Comparison of ENCODE assay signal across 8 mouse cellular contexts in the genomic region with DNA sequence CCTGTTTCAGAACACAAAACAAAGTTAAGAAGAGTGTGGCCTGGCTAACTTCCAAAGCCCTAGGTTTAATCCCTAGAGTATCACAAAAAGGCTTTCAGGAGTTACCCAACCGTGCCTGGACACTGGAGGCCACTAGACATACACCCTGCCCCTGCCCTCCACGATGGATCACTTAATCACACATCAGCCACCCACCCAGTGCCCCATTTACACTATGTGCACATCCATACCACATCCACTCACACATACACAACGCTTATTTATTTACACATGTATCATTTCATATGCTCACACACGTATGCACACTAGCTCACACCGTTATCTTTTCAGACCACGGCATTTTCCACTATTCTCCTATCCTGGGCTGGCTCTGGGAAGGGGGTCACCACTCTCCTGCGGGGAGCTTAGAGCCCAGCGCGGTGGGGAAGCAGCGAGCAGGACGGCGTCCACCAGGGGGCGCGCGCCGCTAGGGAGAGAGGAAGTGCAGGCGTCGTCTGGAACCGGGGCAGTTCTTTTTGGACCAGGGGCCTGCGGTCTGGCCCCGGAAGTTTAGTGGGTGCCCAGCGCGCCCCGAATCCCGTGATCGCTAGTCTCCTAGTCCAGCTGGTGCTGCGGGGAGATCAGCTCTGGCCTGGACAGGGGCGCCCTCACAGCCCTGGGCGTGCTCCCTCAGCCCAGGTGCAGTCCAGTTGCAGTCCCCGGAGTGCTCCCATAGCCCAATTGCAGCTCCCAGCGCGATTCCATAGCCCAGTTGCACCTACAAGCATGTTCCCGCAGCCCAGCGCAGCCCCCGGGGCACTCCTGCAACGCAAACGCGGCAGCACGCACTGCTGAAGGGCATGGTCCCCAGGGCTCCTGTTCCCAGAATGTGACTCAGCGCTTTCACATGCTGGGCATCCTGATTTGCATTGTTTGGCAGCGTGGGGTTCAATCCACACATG. TPM values are rescaled to one million over a fixed set of nuclear protein-coding genes. Genes with fewer than 3 reads are reported as not detected.
A peak's percentile ranks its signal among the peaks of the same experiment; 100 is the strongest.
DNase-seq lines count a peak whose midpoint lies in the region; ATAC-seq and TF ChIP-seq lines count a peak whose summit lies in the region.

No protein-coding gene starts in this region.

- H3K9me3 ChIP-seq in E14TG2a.4 (ENCODE audit: low read length): no peaks in the 10 kb centered on the region
- no peaks in the 10 kb centered on the region for H3K9me3 ChIP-seq in forebrain, embryonic 12.5 days
- no peaks in the 10 kb centered on the region for H3K9me3 ChIP-seq in liver, postnatal 0 days (ENCODE audit: low read length)
- no peaks in the 10 kb centered on the region for H3K9me3 ChIP-seq in neural tube, embryonic 13.5 days

- H3K4me3 ChIP-seq in E14TG2a.4 (replicated peaks; ENCODE audit: low read length): peak overlapping the region; percentile 74
- peak overlapping the region; percentile 38 for H3K4me3 ChIP-seq in forebrain, embryonic 12.5 days (replicated peaks)
- peak overlapping the region; percentile 50 for H3K4me3 ChIP-seq in liver, postnatal 0 days (ENCODE audit: low read depth, low read length)
- peak overlapping the region; percentile 39 for H3K4me3 ChIP-seq in neural tube, embryonic 13.5 days
- peak overlapping the region; percentile 47 for H3K4me3 ChIP-seq in testis, adult 2 months (ENCODE audit: control insufficient read depth, low read depth, low read length)

- DNase-seq in c-Kit-positive CD71-positive TER-119-positive erythroid progenitor cells, embryonic 14.5 days (ENCODE audit: low spot score): peak; percentile 71
- peak; percentile 93 to 97 for DNase-seq in heart, postnatal 14 days
- DNase-seq in kidney, postnatal 4 days: peak; percentile 94 to 95
- peak; percentile 91 for DNase-seq in liver, postnatal 0 days

- H3K27ac ChIP-seq in forebrain, embryonic 12.5 days: no peak overlapping the region
- H3K27ac ChIP-seq in liver, postnatal 0 days (ENCODE audit: low read depth): no peak overlapping the region
- H3K27ac ChIP-seq in neural tube, embryonic 13.5 days (replicated peaks): no peak overlapping the region
- H3K27ac ChIP-seq in testis, adult 2 months (ENCODE audit: control insufficient read depth, insufficient read depth, low read depth, low read length): no peak overlapping the region

- ATAC-seq in forebrain, embryonic 12.5 days (ENCODE audit: low FRiP score): peak; percentile 85
- ATAC-seq in liver, postnatal 0 days: peak; percentile 90
- ATAC-seq in neural tube, embryonic 13.5 days (ENCODE audit: low read depth): peak; percentile 84

- no peaks in the 10 kb centered on the region for H3K36me3 ChIP-seq in E14TG2a.4 (ENCODE audit: insufficient read depth, low read length)
- no peaks in the 10 kb centered on the region for H3K36me3 ChIP-seq in forebrain, embryonic 12.5 days (replicated peaks)
- H3K36me3 ChIP-seq in liver, postnatal 0 days (replicated peaks; ENCODE audit: insufficient read depth, low read length): no peaks in the 10 kb centered on the region
- no peaks in the 10 kb centered on the region for H3K36me3 ChIP-seq in neural tube, embryonic 13.5 days
- H3K36me3 ChIP-seq in testis, adult 2 months (ENCODE audit: control insufficient read depth, insufficient read depth, low read length): no peaks in the 10 kb centered on the region

- peaks cover 18% of the 10 kb centered on the region for H3K4me1 ChIP-seq in E14TG2a.4 (replicated peaks; ENCODE audit: low read depth, low read length)
- peaks cover 15% of the 10 kb centered on the region for H3K4me1 ChIP-seq in forebrain, embryonic 12.5 days
- peaks cover 6% of the 10 kb centered on the region for H3K4me1 ChIP-seq in liver, postnatal 0 days (ENCODE audit: insufficient read depth)
- peaks cover 11% of the 10 kb centered on the region for H3K4me1 ChIP-seq in neural tube, embryonic 13.5 days (replicated peaks)
- H3K4me1 ChIP-seq in testis, adult 2 months (ENCODE audit: control insufficient read depth, insufficient read depth, low read length): peaks cover 7% of the 10 kb centered on the region

- peak; percentile 52 for TF ChIP-seq CTCF in E14TG2a.4 (conservative IDR thresholded peaks at IDR 0.05; ENCODE audit: low read length)
- TF ChIP-seq CTCF in liver, postnatal 0 days (IDR thresholded peaks at IDR 0.05; ENCODE audit: low read depth): peak; percentile 98
- peak; percentile 92 for TF ChIP-seq CTCF in testis, adult 2 months (IDR thresholded peaks at IDR 0.05; ENCODE audit: control insufficient read depth, insufficient read depth, insufficient replicate concordance, low read depth, low read length)

- peaks cover 8% of the 10 kb centered on the region; the same call in 1 of the 2 replicates for H3K27me3 ChIP-seq in E14TG2a.4 (ENCODE audit: insufficient read depth, low read length)
- peaks cover 24% of the 10 kb centered on the region for H3K27me3 ChIP-seq in forebrain, embryonic 12.5 days
- H3K27me3 ChIP-seq in liver, postnatal 0 days (ENCODE audit: insufficient read depth, low read length): 0 out of 2 replicates have a peak, but pooled peaks cover 2% of the 10 kb centered on the region
- H3K27me3 ChIP-seq in neural tube, embryonic 13.5 days: peaks cover 7% of the 10 kb centered on the region
- H3K27me3 ChIP-seq in testis, adult 2 months (ENCODE audit: control insufficient read depth, insufficient read depth, low read length): no peaks in the 10 kb centered on the region

- no peak for TF ChIP-seq POLR2A in testis, adult 2 months (IDR thresholded peaks at IDR 0.05; ENCODE audit: control insufficient read depth, low read depth, low read length)

- intact Hi-C loops in heart, postnatal 14 days (cut with DNase I): loop anchor here (1.0 kb wide), 2 partner anchors 49 to 127 kb away; no protein-coding TSS in a partner anchor

- WGBS in forebrain, embryonic 12.5 days: 2% methylated on average over 41 of the region's 41 CpGs
- WGBS in liver, postnatal 0 days (ENCODE audit: insufficient replicate concordance): 3% methylated on average over 41 of the region's 41 CpGs
- 1% methylated on average over 41 of the region's 41 CpGs for whole genome bisulfite sequencing in neural tube, embryonic 13.5 days

- TF ChIP-seq EP300 in liver, postnatal 0 days (IDR thresholded peaks at IDR 0.05; ENCODE audit: low read depth): no peak

- H3K4me2 ChIP-seq in forebrain, embryonic 12.5 days: peak overlapping the region; percentile 73
- H3K4me2 ChIP-seq in liver, postnatal 0 days (ENCODE audit: low read depth, low read length): peak overlapping the region; percentile 88
- peak overlapping the region; percentile 78 for H3K4me2 ChIP-seq in neural tube, embryonic 13.5 days

- H3K9ac ChIP-seq in forebrain, embryonic 12.5 days: peak overlapping the region; percentile 57
- peak overlapping the region; percentile 55 for H3K9ac ChIP-seq in liver, postnatal 0 days (replicated peaks)
- peak overlapping the region; percentile 68 for H3K9ac ChIP-seq in neural tube, embryonic 13.5 days

RNA-seq across cellular contexts. Expression of a gene that starts 12.0 kb away (rescaled TPM):
- 73.3 and 78.8 TPM in 2 replicates for polyA plus RNA-seq in forebrain, embryonic 12.5 days (2016; fragmentation: Nextera tagmentation; extraction: Ambion mirVana)
- 10 to 100 TPM; 44.3 to 52.3 TPM for total RNA-seq in heart, postnatal 14 days (2021)
- polyA plus RNA-seq in liver, postnatal 0 days (2015; fragmentation: Nextera tagmentation; extraction: Ambion mirVana): 18.1 and 18.4 TPM in 2 replicates
- 81.5 and 88.7 TPM in 2 replicates for polyA plus RNA-seq in neural tube, embryonic 13.5 days (2015; fragmentation: Nextera tagmentation; extraction: Ambion mirVana)
- 40.3 and 45.3 TPM in 2 replicates for polyA plus RNA-seq in testis, adult 2 months (2012; rRNA removed)

RNA-seq across cellular contexts. Expression of a gene that starts 16.2 kb away (rescaled TPM):
- polyA plus RNA-seq in forebrain, embryonic 12.5 days (2016; fragmentation: Nextera tagmentation; extraction: Ambion mirVana): 10.3 and 14.3 TPM in 2 replicates
- total RNA-seq in heart, postnatal 14 days (2021): 1 to 10 TPM in 1 of 2 experiments, under 1 TPM in 1; 0.07 to 1.5 TPM
- 0.07 and 0.14 TPM in 2 replicates for polyA plus RNA-seq in liver, postnatal 0 days (2015; fragmentation: Nextera tagmentation; extraction: Ambion mirVana)
- 7.8 and 8.1 TPM in 2 replicates for polyA plus RNA-seq in neural tube, embryonic 13.5 days (2015; fragmentation: Nextera tagmentation; extraction: Ambion mirVana)
- 75.5 and 97.6 TPM in 2 replicates for polyA plus RNA-seq in testis, adult 2 months (2012; rRNA removed)

RNA-seq across cellular contexts. Expression of a gene that starts 38.2 kb away (rescaled TPM):
- 0.19 and 0.46 TPM in 2 replicates for polyA plus RNA-seq in forebrain, embryonic 12.5 days (2016; fragmentation: Nextera tagmentation; extraction: Ambion mirVana)
- total RNA-seq in heart, postnatal 14 days (2021): not detected
- polyA plus RNA-seq in liver, postnatal 0 days (2015; fragmentation: Nextera tagmentation; extraction: Ambion mirVana): not detected in 2 replicates
- polyA plus RNA-seq in neural tube, embryonic 13.5 days (2015; fragmentation: Nextera tagmentation; extraction: Ambion mirVana): 1.1 and 1.2 TPM in 2 replicates
- polyA plus RNA-seq in testis, adult 2 months (2012; rRNA removed): 0.59 and 0.78 TPM in 2 replicates

RNA-seq across cellular contexts. Expression of a gene that starts 45.0 kb away (rescaled TPM):
- polyA plus RNA-seq in forebrain, embryonic 12.5 days (2016; fragmentation: Nextera tagmentation; extraction: Ambion mirVana): 84.8 and 86.5 TPM in 2 replicates
- 10 to 100 TPM; 54.4 to 55.6 TPM for total RNA-seq in heart, postnatal 14 days (2021)
- 20.9 and 23.8 TPM in 2 replicates for polyA plus RNA-seq in liver, postnatal 0 days (2015; fragmentation: Nextera tagmentation; extraction: Ambion mirVana)
- 64.0 and 64.4 TPM in 2 replicates for polyA plus RNA-seq in neural tube, embryonic 13.5 days (2015; fragmentation: Nextera tagmentation; extraction: Ambion mirVana)
- polyA plus RNA-seq in testis, adult 2 months (2012; rRNA removed): 49.3 and 49.9 TPM in 2 replicates
